Mouse (Mus musculus): ENCODE data around the gene Sclt1.

DNA sequence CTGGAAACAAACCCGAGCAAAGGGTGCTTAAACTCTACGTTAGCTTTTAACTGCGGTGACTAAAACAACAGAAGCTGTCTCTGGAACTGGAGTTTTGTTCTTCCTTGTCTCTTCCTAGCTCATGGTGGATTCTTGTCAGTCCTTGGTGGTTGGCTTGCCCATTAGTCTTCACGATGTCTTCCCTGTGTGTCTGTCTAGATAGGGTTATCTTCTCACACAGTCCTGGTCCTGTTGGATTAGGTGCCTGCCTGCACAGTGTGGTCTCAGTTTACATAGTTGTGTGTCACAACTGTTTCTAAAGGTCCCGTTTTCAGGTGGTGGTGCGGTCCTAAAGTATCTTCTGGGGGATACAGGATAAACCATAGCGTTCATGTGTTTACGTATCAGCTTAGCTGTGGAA, 145.3 kb downstream of the Sclt1 start:
- no peak for TF ChIP-seq POLR2A (IDR thresholded peaks at IDR 0.05; ENCODE audit: control insufficient read depth, extremely low read depth, insufficient read depth, low read length, poor library complexity)
- no peak for TF ChIP-seq CTCF (IDR thresholded peaks at IDR 0.05; ENCODE audit: borderline replicate concordance, control insufficient read depth, extremely low read depth, insufficient read depth, low read length, poor library complexity)
